Mouse (Mus musculus) hindbrain, embryonic 14.5 days (tissue): ENCODE data around the gene Ppp1r1b. TPM values are rescaled to one million over a fixed set of nuclear protein-coding genes. Genes with fewer than 3 reads are reported as not detected.

ENCODE experiments used
- ATAC-seq: fragments of 200-750 bp; cut with Nextera tagmentation; 2 replicates; pipeline ENCODE4 v1.8.0; 2017; ENCODE audit warnings: moderate number of reproducible peaks, mild to moderate bottlenecking, moderate TSS enrichment, moderate library complexity; ENCODE audit not compliant: low FRiP score
- DNase-seq: peaks from one replicate; pipeline ENCODE4 v3.0.0-alpha.2; 2015; ENCODE audit warnings: low spot score
- H3K27ac ChIP-seq: fragments of 300-500 bp; sonication (generic); 2 replicates; pipeline ENCODE4 v1.5.1; 2014; ENCODE audit warnings: mild to moderate bottlenecking, moderate library complexity
- H3K27me3 ChIP-seq: fragments of 300-500 bp; sonication (generic); 2 replicates; pipeline ENCODE4 v1.6.1; 2014; ENCODE audit warnings: mild to moderate bottlenecking, low read length, mixed read lengths; ENCODE audit not compliant: control insufficient read depth, insufficient read depth
- H3K36me3 ChIP-seq: fragments of 300-500 bp; sonication (generic); replicated peaks from 2 replicates; pipeline ENCODE4 v1.6.1; 2014; ENCODE audit not compliant: control insufficient read depth, insufficient read depth
- H3K4me1 ChIP-seq: fragments of 300-500 bp; sonication (generic); replicated peaks from 2 replicates; pipeline ENCODE4 v1.6.1; 2014; ENCODE audit warnings: antibody characterized with exemption, low read length, mixed read lengths; ENCODE audit not compliant: control insufficient read depth, insufficient read depth
- H3K4me2 ChIP-seq: fragments of 300-500 bp; sonication (generic); replicated peaks from 2 replicates; pipeline ENCODE4 v1.6.1; 2014; ENCODE audit warnings: mild to moderate bottlenecking, moderate library complexity
- H3K4me3 ChIP-seq: fragments of 300-500 bp; sonication (generic); replicated peaks from 2 replicates; pipeline ENCODE4 v1.5.1; 2014; ENCODE audit warnings: mild to moderate bottlenecking, low read length
- H3K9ac ChIP-seq: fragments of 300-500 bp; sonication (generic); 2 replicates; pipeline ENCODE4 v1.6.1; 2014
- H3K9me3 ChIP-seq: fragments of 300-500 bp; sonication (generic); 2 replicates; pipeline ENCODE4 v1.6.1; 2016; ENCODE audit warnings: low read length; ENCODE audit not compliant: control insufficient read depth
- WGBS: fragments of 180-500 bp; shearing (Covaris S2); extraction: QIAGEN DNeasy Blood & Tissue Kit; methylation state at CpG from one replicate; pipeline ENCODE4 v1.1.7; 2014; 5-methylcytosine and 5-hydroxymethylcytosine counted together
- polyA plus RNA-seq: library from polyadenylated mRNA; unstranded; fragments of >200 nt; fragmentation: Nextera tagmentation; extraction: Ambion mirVana; gene quantifications from 2 replicates; pipeline ENCODE4 v1.2.1, GENCODE M21; 2014

Ppp1r1b gene
- polyA plus RNA-seq, 1 experiment from 2014 or later = 3.3 TPM

DNA sequence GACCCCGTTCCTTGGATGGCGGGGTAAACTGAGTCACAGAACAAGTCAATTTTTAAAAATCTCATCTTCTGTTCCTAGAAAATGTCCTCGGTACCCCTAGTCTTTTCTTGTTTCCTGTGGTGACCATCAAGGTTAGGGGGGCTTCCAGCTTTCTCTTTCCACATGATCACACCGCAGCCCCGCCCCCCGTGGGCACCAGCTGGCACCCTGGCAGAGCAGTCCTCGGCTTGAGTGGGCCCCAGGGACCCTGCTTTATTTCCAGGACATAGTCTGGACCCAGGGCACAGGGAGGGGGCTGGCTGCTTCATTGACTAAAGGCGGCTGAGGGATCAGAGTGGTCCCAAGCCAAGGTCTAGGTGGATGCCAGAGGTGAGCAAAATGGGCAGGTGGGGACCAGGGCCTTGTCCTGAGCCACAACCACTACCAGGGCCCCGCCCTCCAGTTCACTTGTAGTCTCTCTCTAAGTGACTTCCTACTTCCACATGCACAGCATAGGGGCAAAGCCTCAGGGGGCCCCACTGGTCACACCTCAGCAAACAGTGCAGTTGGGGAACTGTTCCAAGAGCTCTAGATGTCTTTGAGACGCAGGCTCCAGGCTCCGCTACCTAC, 8.4 kb upstream of the Ppp1r1b start:
- H3K4me2 ChIP-seq = peak overlapping the region; percentile 92
- H3K4me1 ChIP-seq = peaks cover 17% of the 10 kb centered on the region; the same call in 1 of the 2 replicates
- ATAC-seq (no peak; the same call in 1 of the 2 replicates), DNase-seq (no peak)
- H3K27me3 ChIP-seq = peaks cover 69% of the 10 kb centered on the region
- H3K36me3 ChIP-seq = no peaks in the 10 kb centered on the region
- no peak overlapping the region for H3K9ac ChIP-seq
- no peaks in the 10 kb centered on the region for H3K9me3 ChIP-seq
- WGBS = 13% methylated on average over 11 of the region's 11 CpGs
- peak overlapping the region; percentile 90 for H3K27ac ChIP-seq
- peak overlapping the region; percentile 45; the same call in 1 of the 2 replicates for H3K4me3 ChIP-seq

DNA sequence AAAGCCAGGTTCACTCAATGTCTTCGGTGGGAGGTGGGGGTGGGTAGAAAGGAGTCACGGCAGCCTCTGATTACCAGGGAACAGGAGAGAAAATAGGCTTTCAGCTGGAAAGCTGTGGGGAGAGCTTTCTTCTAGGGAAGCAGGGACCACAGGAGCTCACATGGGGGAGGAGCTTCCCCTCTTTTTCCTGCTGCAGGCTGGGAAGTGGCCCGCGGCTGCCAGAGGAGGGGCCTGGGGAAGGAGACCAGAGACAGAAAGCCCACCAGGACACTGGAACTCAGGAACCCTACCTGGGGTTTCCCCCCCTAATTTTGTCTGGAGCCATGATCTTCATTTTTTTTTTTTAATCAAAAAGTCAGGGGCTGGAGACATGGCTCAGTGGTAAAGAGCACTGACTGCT, 7.6 kb upstream of the Ppp1r1b start:
- H3K4me1 ChIP-seq = peaks cover 16% of the 10 kb centered on the region; the same call in 1 of the 2 replicates
- 4% methylated on average over 4 of the region's 4 CpGs for WGBS
- H3K4me3 ChIP-seq = no peak overlapping the region
- no peak for DNase-seq
- H3K27me3 ChIP-seq = peaks cover 66% of the 10 kb centered on the region
- no peak overlapping the region for H3K27ac ChIP-seq
- no peaks in the 10 kb centered on the region for H3K36me3 ChIP-seq
- no peaks in the 10 kb centered on the region for H3K9me3 ChIP-seq
- H3K9ac ChIP-seq = no peak overlapping the region
- no peak overlapping the region for H3K4me2 ChIP-seq
- ATAC-seq = no peak

DNA sequence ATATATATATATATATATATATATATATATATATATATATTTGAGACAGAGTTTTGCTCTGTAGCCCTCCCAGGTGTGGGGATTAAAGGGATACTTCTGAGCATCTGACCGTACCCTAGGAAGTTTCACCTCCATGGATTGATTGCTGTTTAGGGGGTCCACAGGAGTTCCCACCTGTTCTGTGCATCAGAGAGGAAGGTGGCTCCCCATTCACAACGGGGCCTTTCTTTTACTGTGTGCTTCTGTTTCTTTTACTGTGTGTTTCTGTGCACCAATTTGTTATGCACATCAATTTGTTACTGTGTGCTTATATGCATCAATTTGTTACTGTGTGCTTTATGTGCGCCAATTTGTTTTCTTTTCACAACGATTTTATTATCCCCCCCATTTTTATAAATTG, 7.0 kb upstream of the Ppp1r1b start:
- DNase-seq = no peak
- Histone ChIP-seq H3K9me3 (no peaks in the 10 kb centered on the region), H3K4me2 (no peak overlapping the region), H3K4me3 (no peak overlapping the region), H3K4me1 (peaks cover 16% of the 10 kb centered on the region; the same call in 1 of the 2 replicates), H3K27ac (no peak overlapping the region), H3K27me3 (peaks cover 66% of the 10 kb centered on the region), H3K9ac (no peak overlapping the region), H3K36me3 (no peaks in the 10 kb centered on the region)
- ATAC-seq = no peak
- WGBS = 52% methylated on average over 4 of the region's 4 CpGs

DNA sequence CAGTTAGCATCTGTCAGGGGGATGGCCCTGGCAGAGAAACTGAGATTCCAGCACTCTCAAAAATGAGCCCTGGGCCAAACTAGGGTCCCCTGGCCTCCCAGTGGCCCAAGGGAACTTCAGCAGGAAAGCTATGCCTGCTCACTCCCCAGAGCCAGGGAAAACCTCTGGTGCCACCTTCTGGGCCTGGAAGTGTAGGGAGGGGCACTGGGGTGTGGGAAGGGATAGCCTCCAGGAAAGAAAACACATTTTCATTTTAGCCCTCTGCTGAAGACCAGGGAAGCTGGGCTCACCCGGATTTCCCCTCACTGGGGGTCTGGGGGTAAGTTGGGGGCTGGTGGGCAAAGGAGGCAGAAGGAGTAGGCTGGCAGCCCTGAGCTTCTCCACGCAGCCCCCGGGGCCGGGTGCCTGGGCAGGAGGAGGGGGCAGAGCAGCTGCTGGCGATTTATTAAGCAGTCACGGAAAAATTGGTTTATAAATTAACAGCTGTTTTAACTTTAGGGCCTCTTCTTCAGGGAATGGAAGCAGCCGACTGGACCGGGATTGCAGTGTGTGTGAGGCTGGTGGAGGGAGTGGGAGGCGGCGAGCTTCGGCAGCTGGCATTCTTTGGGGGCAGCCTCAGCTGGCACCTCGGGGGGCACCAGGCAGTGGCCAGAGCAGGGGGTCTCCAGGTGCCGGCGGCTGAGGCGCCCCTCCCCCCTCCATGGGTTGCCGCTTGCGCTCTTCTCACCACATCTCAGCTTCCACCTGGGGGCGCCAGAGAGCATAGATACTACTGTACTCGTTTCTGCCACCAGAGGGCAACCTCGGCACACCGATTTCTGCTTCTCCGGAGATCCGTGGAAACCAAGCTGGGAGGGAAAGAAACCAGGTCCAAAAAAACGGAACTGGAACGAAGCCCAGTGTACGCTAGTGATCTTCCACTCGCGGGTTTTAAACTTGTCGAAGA, 5.9 kb upstream of the Ppp1r1b start:
- H3K27ac ChIP-seq = no peak overlapping the region
- H3K4me1 ChIP-seq = peaks cover 16% of the 10 kb centered on the region; the same call in 1 of the 2 replicates

GRCm38 (mm10) chr11:98345253-98345652, 3.0 kb upstream of the Ppp1r1b start:
- Histone ChIP-seq H3K36me3 (no peaks in the 10 kb centered on the region), H3K9ac (no peak overlapping the region), H3K4me2 (peak overlapping the region; percentile 39; the same call in 1 of the 2 replicates), H3K27me3 (peaks cover 71% of the 10 kb centered on the region), H3K4me3 (no peak overlapping the region), H3K27ac (no peak overlapping the region), H3K9me3 (no peaks in the 10 kb centered on the region), H3K4me1 (peaks cover 6% of the 10 kb centered on the region; the same call in 1 of the 2 replicates)
- DNase-seq = peak; percentile 81
- no peak for ATAC-seq
- WGBS = 2% methylated on average over 14 of the region's 14 CpGs

More for the DNA sequence above, 5.9 kb upstream of the Ppp1r1b start:
- ATAC-seq = 0 out of 2 replicates have a peak, but pooled peaks have one; percentile 43
- DNase-seq = peak; percentile 98
- Histone ChIP-seq H3K36me3 (no peaks in the 10 kb centered on the region), H3K27me3 (peaks cover 66% of the 10 kb centered on the region), H3K4me3 (peak overlapping the region; percentile 11; the same call in 1 of the 2 replicates), H3K4me2 (peak overlapping the region; percentile 40), H3K9me3 (no peaks in the 10 kb centered on the region), H3K9ac (no peak overlapping the region)
- under 1% methylated on average over 29 of the region's 29 CpGs for WGBS

DNA sequence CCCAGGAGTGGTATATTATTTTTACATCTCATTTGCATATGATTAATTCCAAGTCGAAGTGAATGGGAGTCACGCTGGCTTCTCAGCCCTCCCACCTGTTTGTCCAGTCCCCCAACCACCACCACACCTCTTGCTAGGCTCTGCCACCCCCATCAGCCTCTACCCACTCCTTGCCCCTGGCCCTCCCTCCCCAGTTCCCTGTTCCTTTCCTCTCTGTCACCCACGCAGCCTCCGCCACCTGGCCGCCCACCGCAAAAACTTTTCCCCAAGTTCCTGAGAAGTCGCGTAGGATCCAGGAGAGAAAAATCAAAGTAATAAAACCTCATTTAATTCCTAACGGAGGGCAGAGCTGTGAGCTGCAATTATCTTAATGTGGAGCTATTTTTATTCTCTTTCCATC, 2.0 kb upstream of the Ppp1r1b start:
- H3K4me3 ChIP-seq = no peak overlapping the region
- no peak overlapping the region for H3K27ac ChIP-seq
- no peaks in the 10 kb centered on the region for H3K9me3 ChIP-seq
- no peak for ATAC-seq
- no peak overlapping the region for H3K4me2 ChIP-seq
- WGBS = 9% methylated on average over 9 of the region's 9 CpGs
- no peaks in the 10 kb centered on the region for H3K36me3 ChIP-seq
- H3K4me1 ChIP-seq = peaks cover 6% of the 10 kb centered on the region; the same call in 1 of the 2 replicates
- no peak for DNase-seq
- no peak overlapping the region for H3K9ac ChIP-seq
- H3K27me3 ChIP-seq = peaks cover 74% of the 10 kb centered on the region

DNA sequence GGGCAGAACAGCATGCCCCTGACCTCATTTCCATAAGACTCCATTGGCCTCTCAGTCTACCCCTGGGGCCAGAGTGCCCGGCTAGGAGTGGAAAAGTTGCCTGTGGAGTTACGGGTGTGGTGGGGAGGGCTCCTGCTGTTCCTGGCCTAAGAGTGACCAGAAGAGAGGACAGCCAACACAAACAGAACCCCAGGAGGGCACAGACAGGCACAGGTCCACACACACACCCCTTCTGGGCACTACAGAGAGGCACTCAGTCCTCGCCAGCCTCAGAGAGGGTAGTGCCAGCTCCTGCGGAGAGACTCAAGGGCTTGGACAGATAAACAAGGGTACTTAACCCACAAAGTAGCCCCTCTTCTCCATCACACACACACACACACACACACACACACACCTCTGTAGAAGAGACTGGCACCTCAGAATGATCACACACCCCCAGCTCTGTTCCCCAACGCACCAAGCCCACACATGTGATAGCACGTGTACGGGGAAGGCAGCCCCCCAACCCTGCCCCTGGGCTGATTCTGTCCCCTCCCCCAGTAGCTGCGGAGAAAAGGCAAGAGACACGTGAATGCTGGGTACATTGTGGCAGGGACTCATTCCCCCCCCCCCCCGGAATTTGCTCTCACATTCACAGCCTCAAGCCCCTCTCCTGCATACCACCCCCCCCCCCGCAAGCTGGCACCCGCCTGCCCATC, 670 bp upstream of the Ppp1r1b start:
- DNase-seq = no peak
- Histone ChIP-seq H3K27ac (no peak overlapping the region), H3K27me3 (peaks cover 74% of the 10 kb centered on the region), H3K4me1 (peaks cover 6% of the 10 kb centered on the region; the same call in 1 of the 2 replicates), H3K9ac (no peak overlapping the region), H3K4me2 (peak overlapping the region; percentile 93), H3K4me3 (no peak overlapping the region), H3K36me3 (no peaks in the 10 kb centered on the region), H3K9me3 (no peaks in the 10 kb centered on the region)
- 0 out of 2 replicates have a peak, but pooled peaks have one; percentile 31 for ATAC-seq
- WGBS = 2% methylated on average over 12 of the region's 12 CpGs

- Histone ChIP-seq H3K9ac (no peak overlapping the region), H3K36me3 (no peaks in the 10 kb centered on the region), H3K4me1 (peaks cover 6% of the 10 kb centered on the region; the same call in 1 of the 2 replicates), H3K27me3 (peaks cover 84% of the 10 kb centered on the region), H3K27ac (no peak overlapping the region), H3K4me2 (peak overlapping the region; percentile 93; the same call in 1 of the 2 replicates), H3K4me3 (0 out of 2 replicates have a peak overlapping the region, but pooled peaks have one; percentile 1), H3K9me3 (no peaks in the 10 kb centered on the region)
- no peak for ATAC-seq
- 2% methylated on average over 9 of the region's 9 CpGs for WGBS
- DNase-seq = no peak
Observed at GRCm38 (mm10) chr11:98349308-98349707, 1.1 kb downstream of the Ppp1r1b start.
